Mouse (Mus musculus): ENCODE measurements around the gene Tbc1d21. TPM values are rescaled to one million over a fixed set of nuclear protein-coding genes. Genes with fewer than 3 reads are reported as not detected.

Gene Tbc1d21
- total RNA-seq (2014; rRNA removed) = not detected in 2 replicates
- not detected in 2 replicates for polyA plus RNA-seq (2012; rRNA removed)

- no peak for TF ChIP-seq CTCF (IDR thresholded peaks at IDR 0.05; ENCODE audit: low read depth, low read length)
- no peak for TF ChIP-seq POLR2A (IDR thresholded peaks at IDR 0.05; ENCODE audit: extremely low read depth, insufficient read depth, low read length)
- 91% methylated on average over 1 of the region's 1 CpGs for WGBS
- Histone ChIP-seq H3K27ac (replicated peaks; ENCODE audit: insufficient read depth, low read depth, low read length) (no peak within 1 kb of the TSS), H3K4me3 (ENCODE audit: insufficient read depth, low read depth, low read length) (no peak within 1 kb of the TSS), H3K4me1 (ENCODE audit: control insufficient read depth, insufficient read depth, low read length) (no peaks in the 10 kb centered on the region), H3K27me3 (ENCODE audit: control insufficient read depth, insufficient read depth, low read length) (no peaks in the 10 kb centered on the region), H3K36me3 (ENCODE audit: control insufficient read depth, insufficient read depth, low read length) (no peaks in the 10 kb centered on the region), H3K79me2 (ENCODE audit: control insufficient read depth, insufficient read depth, low read length) (no peaks in the 10 kb centered on the region), H3K9ac (ENCODE audit: low read depth, low read length) (no peak within 1 kb of the TSS)
- no peak for DNase-seq (ENCODE audit: extremely low read depth, low read depth, low spot score)
Observed at GRCm38 (mm10) chr9:58370355-58370754, at the start of gene Tbc1d21. TSS of gene Tbc1d21 (minus strand) at chr9:58370455.

GRCm38 (mm10) chr9:58411556-58411955, 41.3 kb upstream of the Tbc1d21 start:
- Histone ChIP-seq H3K4me1 (ENCODE audit: control insufficient read depth, insufficient read depth, low read length) (no peaks in the 10 kb centered on the region), H3K36me3 (ENCODE audit: control insufficient read depth, insufficient read depth, low read length) (no peaks in the 10 kb centered on the region), H3K79me2 (ENCODE audit: control insufficient read depth, insufficient read depth, low read length) (no peaks in the 10 kb centered on the region), H3K9ac (ENCODE audit: low read depth, low read length) (no peak overlapping the region), H3K27me3 (ENCODE audit: control insufficient read depth, insufficient read depth, low read length) (no peaks in the 10 kb centered on the region), H3K4me3 (ENCODE audit: insufficient read depth, low read depth, low read length) (no peak overlapping the region), H3K27ac (replicated peaks; ENCODE audit: insufficient read depth, low read depth, low read length) (no peak overlapping the region)
- no peak for TF ChIP-seq CTCF (IDR thresholded peaks at IDR 0.05; ENCODE audit: low read depth, low read length)
- TF ChIP-seq POLR2A (IDR thresholded peaks at IDR 0.05; ENCODE audit: extremely low read depth, insufficient read depth, low read length) = no peak
- DNase-seq (ENCODE audit: extremely low read depth, low read depth, low spot score) = no peak
- WGBS = 70% methylated on average over 9 of the region's 9 CpGs

GRCm38 (mm10) chr9:58410057-58410735, 39.9 kb upstream of the Tbc1d21 start:
- no peaks in the 10 kb centered on the region for H3K27me3 ChIP-seq (ENCODE audit: control insufficient read depth, insufficient read depth, low read length)
- 69% methylated on average over 4 of the region's 4 CpGs for WGBS
- H3K9ac ChIP-seq (ENCODE audit: low read depth, low read length) = no peak overlapping the region
- no peaks in the 10 kb centered on the region for H3K4me1 ChIP-seq (ENCODE audit: control insufficient read depth, insufficient read depth, low read length)
- H3K4me3 ChIP-seq (ENCODE audit: insufficient read depth, low read depth, low read length) = no peak overlapping the region
- TF ChIP-seq CTCF (IDR thresholded peaks at IDR 0.05; ENCODE audit: low read depth, low read length) (no peak), POLR2A (IDR thresholded peaks at IDR 0.05; ENCODE audit: extremely low read depth, insufficient read depth, low read length) (no peak)
- no peak overlapping the region for H3K27ac ChIP-seq (replicated peaks; ENCODE audit: insufficient read depth, low read depth, low read length)
- H3K79me2 ChIP-seq (ENCODE audit: control insufficient read depth, insufficient read depth, low read length) = no peaks in the 10 kb centered on the region
- no peaks in the 10 kb centered on the region for H3K36me3 ChIP-seq (ENCODE audit: control insufficient read depth, insufficient read depth, low read length)
- DNase-seq (ENCODE audit: extremely low read depth, low read depth, low spot score) = no peak

GRCm38 (mm10) chr9:58409247-58409646, 39.0 kb upstream of the Tbc1d21 start:
- no peaks in the 10 kb centered on the region for H3K36me3 ChIP-seq (ENCODE audit: control insufficient read depth, insufficient read depth, low read length)
- H3K4me1 ChIP-seq (ENCODE audit: control insufficient read depth, insufficient read depth, low read length) = no peaks in the 10 kb centered on the region
- DNase-seq (ENCODE audit: extremely low read depth, low read depth, low spot score) = no peak
- H3K4me3 ChIP-seq (ENCODE audit: insufficient read depth, low read depth, low read length) = no peak overlapping the region
- 74% methylated on average over 2 of the region's 2 CpGs for WGBS
- H3K27ac ChIP-seq (replicated peaks; ENCODE audit: insufficient read depth, low read depth, low read length) = no peak overlapping the region
- H3K27me3 ChIP-seq (ENCODE audit: control insufficient read depth, insufficient read depth, low read length) = no peaks in the 10 kb centered on the region
- no peaks in the 10 kb centered on the region for H3K79me2 ChIP-seq (ENCODE audit: control insufficient read depth, insufficient read depth, low read length)
- H3K9ac ChIP-seq (ENCODE audit: low read depth, low read length) = no peak overlapping the region
- no peak for TF ChIP-seq CTCF (IDR thresholded peaks at IDR 0.05; ENCODE audit: low read depth, low read length)
- TF ChIP-seq POLR2A (IDR thresholded peaks at IDR 0.05; ENCODE audit: extremely low read depth, insufficient read depth, low read length) = no peak

- no peak for TF ChIP-seq POLR2A (IDR thresholded peaks at IDR 0.05; ENCODE audit: extremely low read depth, insufficient read depth, low read length)
- TF ChIP-seq CTCF (IDR thresholded peaks at IDR 0.05; ENCODE audit: low read depth, low read length) = no peak
- no peak overlapping the region for H3K4me3 ChIP-seq (ENCODE audit: insufficient read depth, low read depth, low read length)
- no peak for DNase-seq (ENCODE audit: extremely low read depth, low read depth, low spot score)
Observed at GRCm38 (mm10) chr9:58404412-58404811, 34.2 kb upstream of the Tbc1d21 start.

GRCm38 (mm10) chr9:58401371-58402082, 31.3 kb upstream of the Tbc1d21 start:
- no peaks in the 10 kb centered on the region for H3K79me2 ChIP-seq (ENCODE audit: control insufficient read depth, insufficient read depth, low read length)
- no peak overlapping the region for H3K4me3 ChIP-seq (ENCODE audit: insufficient read depth, low read depth, low read length)
- H3K9ac ChIP-seq (ENCODE audit: low read depth, low read length) = no peak overlapping the region
- H3K36me3 ChIP-seq (ENCODE audit: control insufficient read depth, insufficient read depth, low read length) = no peaks in the 10 kb centered on the region
- TF ChIP-seq CTCF (IDR thresholded peaks at IDR 0.05; ENCODE audit: low read depth, low read length) = no peak
- TF ChIP-seq POLR2A (IDR thresholded peaks at IDR 0.05; ENCODE audit: extremely low read depth, insufficient read depth, low read length) = no peak
- H3K4me1 ChIP-seq (ENCODE audit: control insufficient read depth, insufficient read depth, low read length) = no peaks in the 10 kb centered on the region
- peak; percentile 1 for DNase-seq (ENCODE audit: extremely low read depth, low read depth, low spot score)
- WGBS = 83% methylated on average over 6 of the region's 6 CpGs
- H3K27ac ChIP-seq (replicated peaks; ENCODE audit: insufficient read depth, low read depth, low read length) = no peak overlapping the region
- H3K27me3 ChIP-seq (ENCODE audit: control insufficient read depth, insufficient read depth, low read length) = no peaks in the 10 kb centered on the region

More at GRCm38 (mm10) chr9:58404412-58404811, 34.2 kb upstream of the Tbc1d21 start:
- no peaks in the 10 kb centered on the region for H3K36me3 ChIP-seq (ENCODE audit: control insufficient read depth, insufficient read depth, low read length)
- no peak overlapping the region for H3K9ac ChIP-seq (ENCODE audit: low read depth, low read length)
- no peaks in the 10 kb centered on the region for H3K27me3 ChIP-seq (ENCODE audit: control insufficient read depth, insufficient read depth, low read length)
- 46% methylated on average over 4 of the region's 4 CpGs for WGBS
- no peaks in the 10 kb centered on the region for H3K79me2 ChIP-seq (ENCODE audit: control insufficient read depth, insufficient read depth, low read length)
- no peak overlapping the region for H3K27ac ChIP-seq (replicated peaks; ENCODE audit: insufficient read depth, low read depth, low read length)
- H3K4me1 ChIP-seq (ENCODE audit: control insufficient read depth, insufficient read depth, low read length) = no peaks in the 10 kb centered on the region
